Mouse (Mus musculus) brain, embryonic 14.5 days (tissue): ENCODE measurements around the gene Cdkl4.

Experiments
- CTCF ChIP-seq: fragments of 200-500 bp; IDR thresholded peaks from 2 replicates; pipeline ENCODE4 v1.5.1; 2012; ENCODE audit warnings: inconsistent platforms, mild to moderate bottlenecking, moderate library complexity, borderline replicate concordance; ENCODE audit not compliant: insufficient read depth, insufficient read length; ENCODE audit errors: extremely low read depth
- POLR2A ChIP-seq: fragments of 200-500 bp; IDR thresholded peaks from 2 replicates; pipeline ENCODE4 v1.6.1; 2012; ENCODE audit warnings: mild to moderate bottlenecking, inconsistent platforms, borderline replicate concordance; ENCODE audit not compliant: poor library complexity, insufficient read depth, insufficient read length, severe bottlenecking; ENCODE audit errors: extremely low read depth

- no peak for TF ChIP-seq POLR2A
- no peak for TF ChIP-seq CTCF
These were observed 101.1 kb downstream of the Cdkl4 start for GRCm38 (mm10) chr17:80476496-80476895.
